Mouse (Mus musculus) c-Kit-positive CD71-negative TER-119-negative erythroid progenitor cells, embryonic 14.5 days (primary cell): ENCODE data around the gene Patj.

Source experiments
- DNase-seq: peaks from one replicate; pipeline ENCODE4 v3.0.0-alpha.2; 2013; ENCODE audit warnings: low read depth

The Patj gene

GRCm38 (mm10) chr4:98449564-98450263 is 54.1 kb downstream of the Patj start:
- no peak for DNase-seq

GRCm38 (mm10) chr4:98450308-98450707 is 54.7 kb downstream of the Patj start:
- no peak for DNase-seq

GRCm38 (mm10) chr4:98450829-98451228 is 55.2 kb downstream of the Patj start:
- no peak for DNase-seq

- DNase-seq: no peak
Observed at GRCm38 (mm10) chr4:98451259-98451658, 55.7 kb downstream of the Patj start.

- DNase-seq: no peak
Observed at GRCm38 (mm10) chr4:98452725-98453124, 57.1 kb downstream of the Patj start.

GRCm38 (mm10) chr4:98453231-98453630 is 57.6 kb downstream of the Patj start:
- DNase-seq: no peak

GRCm38 (mm10) chr4:98455352-98455751 is 59.8 kb downstream of the Patj start:
- DNase-seq: no peak

GRCm38 (mm10) chr4:98455910-98456309 is 60.3 kb downstream of the Patj start:
- no peak for DNase-seq

- no peak for DNase-seq
Observed at GRCm38 (mm10) chr4:98461804-98462341, 66.3 kb downstream of the Patj start.

- peak; percentile 19 for DNase-seq
Observed at GRCm38 (mm10) chr4:98465476-98465875, 69.9 kb downstream of the Patj start.

GRCm38 (mm10) chr4:98465886-98466285 is 70.3 kb downstream of the Patj start:
- no peak for DNase-seq

- DNase-seq: no peak
Observed at GRCm38 (mm10) chr4:98471376-98471775, 75.8 kb downstream of the Patj start.

- no peak for DNase-seq
Observed at GRCm38 (mm10) chr4:98473491-98473890, 77.9 kb downstream of the Patj start.

GRCm38 (mm10) chr4:98478005-98478404 is 82.4 kb downstream of the Patj start:
- no peak for DNase-seq

GRCm38 (mm10) chr4:98486475-98486874 is 90.9 kb downstream of the Patj start:
- no peak for DNase-seq

GRCm38 (mm10) chr4:98486901-98487300 is 91.3 kb downstream of the Patj start:
- DNase-seq: no peak

- no peak for DNase-seq
Observed at GRCm38 (mm10) chr4:98489386-98489785, 93.8 kb downstream of the Patj start.

- DNase-seq: no peak
Observed at GRCm38 (mm10) chr4:98498341-98498740, 102.8 kb downstream of the Patj start.

- DNase-seq: peak; percentile 10
Observed at GRCm38 (mm10) chr4:98500182-98500581, 104.6 kb downstream of the Patj start.

GRCm38 (mm10) chr4:98500875-98501274 is 105.3 kb downstream of the Patj start:
- no peak for DNase-seq

- DNase-seq: no peak
Observed at GRCm38 (mm10) chr4:98504743-98505142, 109.2 kb downstream of the Patj start.

- DNase-seq: no peak
Observed at GRCm38 (mm10) chr4:98508471-98509271, 113.1 kb downstream of the Patj start.

- DNase-seq: no peak
Observed at GRCm38 (mm10) chr4:98509939-98510338, 114.4 kb downstream of the Patj start.
